Mouse (Mus musculus): Measurements from ENCODE around the gene Nrxn1. TPM values are rescaled to one million over a fixed set of nuclear protein-coding genes. Genes with fewer than 3 reads are reported as not detected.

The Nrxn1 gene
- total and polyA plus RNA-seq, 3 experiments = not detected

DNA sequence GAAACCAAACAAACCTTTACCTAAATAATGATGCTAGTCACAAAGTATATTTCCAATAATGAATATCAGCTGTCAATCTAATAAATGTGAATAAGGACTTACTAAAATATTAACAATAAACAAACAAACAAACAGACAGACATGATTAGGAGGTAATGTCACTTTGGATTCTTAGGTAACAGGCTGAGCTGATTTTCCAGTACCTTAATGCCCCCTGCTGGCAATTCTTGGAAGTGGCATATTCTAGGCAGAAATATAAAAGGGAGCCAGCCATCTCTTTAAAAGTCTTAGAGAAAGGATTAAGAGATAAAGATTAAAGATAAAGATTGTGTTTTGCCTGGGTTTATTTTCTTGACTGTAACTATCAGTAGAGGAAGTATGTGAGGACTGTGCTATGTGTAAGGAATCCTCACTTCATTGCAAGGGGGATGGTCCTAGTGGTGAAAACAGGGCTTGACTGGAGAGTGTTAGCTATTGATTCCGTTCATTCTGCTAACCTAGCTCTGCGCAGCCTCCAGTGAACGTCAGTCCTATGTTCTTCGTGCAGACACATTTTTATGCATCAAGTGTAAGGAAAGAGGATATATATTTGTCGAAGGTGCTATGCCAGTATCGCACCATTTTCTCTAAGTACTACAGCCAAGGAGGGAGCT, 591.7 kb downstream of the Nrxn1 start:
- Histone ChIP-seq H3K4me3 (ENCODE audit: control insufficient read depth in 1 of 2, insufficient read depth in 1 of 2, low read depth in 2 of 2, low read length in 2 of 2) (no peak overlapping the region), H3K4me1 (ENCODE audit: control insufficient read depth in 1 of 2, insufficient read depth in 2 of 2, low read length in 2 of 2) (no peaks in the 10 kb centered on the region), H3K27me3 (ENCODE audit: control insufficient read depth in 1 of 2, insufficient read depth in 2 of 2, low read length in 2 of 2) (no peaks in the 10 kb centered on the region), H3K36me3 (ENCODE audit: control insufficient read depth in 1 of 2, insufficient read depth in 2 of 2, low read length in 2 of 2) (no peaks in the 10 kb centered on the region), H3K9me3 (replicated peaks; ENCODE audit: insufficient read depth, low read length) (no peaks in the 10 kb centered on the region), H3K27ac (ENCODE audit: control insufficient read depth, low read depth, low read length) (no peak overlapping the region), H3K9ac (ENCODE audit: control insufficient read depth, low read depth, low read length, poor library complexity, severe bottlenecking) (no peak overlapping the region), H3K79me2 (ENCODE audit: control insufficient read depth, insufficient read depth, low read length, poor library complexity) (no peaks in the 10 kb centered on the region)
- peak; percentile 82 for TF ChIP-seq ZC3H11A (IDR thresholded peaks at IDR 0.05; ENCODE audit: low read depth, low read length)
- no peak for TF ChIP-seq EP300 (IDR thresholded peaks at IDR 0.05; ENCODE audit: low read depth in 1 of 2, low read length in 2 of 2)
- TF ChIP-seq SIN3A (IDR thresholded peaks at IDR 0.05; ENCODE audit: low read length) = no peak
- TF ChIP-seq RAD21 (IDR thresholded peaks at IDR 0.05; ENCODE audit: low read depth, low read length) = peak; percentile 90
- peak; percentile 90 for TF ChIP-seq SMC3 (IDR thresholded peaks at IDR 0.05; ENCODE audit: low read depth, low read length)
- TF ChIP-seq CTCF (IDR thresholded peaks at IDR 0.05 in 2 of 3, conservative IDR thresholded peaks at IDR 0.05 in 1 of 3; ENCODE audit: control insufficient read depth in 1 of 3, insufficient read depth in 1 of 3, low read depth in 2 of 3, low read length in 3 of 3, poor library complexity in 1 of 3, severe bottlenecking in 1 of 3) = peak; percentile 46 to 82 (median 47)
- no peak for TF ChIP-seq UBTF (IDR thresholded peaks at IDR 0.05; ENCODE audit: borderline replicate concordance, insufficient read depth, low read depth, low read length)
- TF ChIP-seq NELFE (IDR thresholded peaks at IDR 0.05; ENCODE audit: low read depth, low read length) = no peak
- TF ChIP-seq MEF2A (IDR thresholded peaks at IDR 0.05; ENCODE audit: extremely low read depth, insufficient replicate concordance, low read depth, low read length, poor library complexity, severe bottlenecking) = no peak
- DNase-seq (ENCODE audit: low read depth, low spot score) = peak; percentile 58

DNA sequence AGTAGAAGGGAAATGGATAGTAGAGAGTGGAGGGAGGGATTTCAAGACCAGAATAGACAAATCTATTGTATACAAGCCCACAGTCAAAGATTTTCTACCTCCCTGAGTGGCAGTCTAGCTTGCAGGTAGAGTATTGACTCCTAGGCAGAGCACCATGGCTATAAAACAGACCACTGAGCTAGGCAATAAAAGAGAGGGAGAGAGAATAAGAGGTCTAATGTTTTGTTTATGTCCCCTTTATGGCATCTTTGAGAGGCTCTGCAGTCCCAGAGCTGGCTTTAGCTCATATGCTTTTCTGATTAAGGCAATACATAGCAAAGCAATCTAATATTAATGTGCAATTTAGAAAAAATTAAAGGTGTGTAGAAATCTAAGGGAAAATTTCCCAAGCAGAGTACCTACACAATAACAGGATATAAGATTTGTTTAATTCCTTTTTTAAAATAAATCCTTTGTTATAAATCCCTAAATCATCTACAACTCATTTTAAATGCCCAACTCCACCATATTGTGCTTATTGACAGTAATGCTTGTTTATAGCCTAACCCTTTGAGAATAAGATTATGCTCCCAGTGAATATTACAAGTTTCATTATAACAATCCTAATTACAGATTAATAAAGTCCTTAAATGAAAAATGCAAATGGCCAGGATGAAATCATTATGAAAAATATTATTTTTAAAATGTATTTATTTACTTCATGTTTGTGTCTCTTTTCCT, 613.2 kb downstream of the Nrxn1 start:
- Histone ChIP-seq H3K79me2 (ENCODE audit: control insufficient read depth, insufficient read depth, low read length, poor library complexity) (no peaks in the 10 kb centered on the region), H3K27ac (ENCODE audit: control insufficient read depth, low read depth, low read length) (no peak overlapping the region), H3K9me3 (replicated peaks; ENCODE audit: insufficient read depth, low read length) (no peaks in the 10 kb centered on the region), H3K9ac (ENCODE audit: control insufficient read depth, low read depth, low read length, poor library complexity, severe bottlenecking) (no peak overlapping the region), H3K4me1 (ENCODE audit: control insufficient read depth in 1 of 2, insufficient read depth in 2 of 2, low read length in 2 of 2) (no peaks in the 10 kb centered on the region), H3K4me3 (ENCODE audit: control insufficient read depth in 1 of 2, insufficient read depth in 1 of 2, low read depth in 2 of 2, low read length in 2 of 2) (no peak overlapping the region), H3K27me3 (ENCODE audit: control insufficient read depth in 1 of 2, insufficient read depth in 2 of 2, low read length in 2 of 2) (no peaks in the 10 kb centered on the region), H3K36me3 (ENCODE audit: control insufficient read depth in 1 of 2, insufficient read depth in 2 of 2, low read length in 2 of 2) (no peaks in the 10 kb centered on the region)
- TF ChIP-seq TCF12 (IDR thresholded peaks at IDR 0.05; ENCODE audit: low read depth, low read length) = no peak
- TF ChIP-seq SIN3A (IDR thresholded peaks at IDR 0.05; ENCODE audit: low read length) = no peak
- no peak for TF ChIP-seq RCOR1 (IDR thresholded peaks at IDR 0.05; ENCODE audit: low read depth, low read length)
- no peak for TF ChIP-seq MAFK (IDR thresholded peaks at IDR 0.05; ENCODE audit: borderline replicate concordance, low read depth, low read length)
- TF ChIP-seq BHLHE40 (IDR thresholded peaks at IDR 0.05; ENCODE audit: borderline replicate concordance, low read depth, low read length) = no peak
- TF ChIP-seq POLR2AphosphoS5 (IDR thresholded peaks at IDR 0.05; ENCODE audit: borderline replicate concordance, low read depth, low read length) = no peak
- TF ChIP-seq ZMIZ1 (IDR thresholded peaks at IDR 0.05; ENCODE audit: low read depth, low read length) = no peak
- no peak for TF ChIP-seq POLR2A (IDR thresholded peaks at IDR 0.05; ENCODE audit: control insufficient read depth in 1 of 2, insufficient read depth in 1 of 2, low read depth in 1 of 2, low read length in 2 of 2, poor library complexity in 1 of 2)
- no peak for TF ChIP-seq ZNF384 (IDR thresholded peaks at IDR 0.05; ENCODE audit: low read depth, low read length)
- no peak for TF ChIP-seq GATA1 (IDR thresholded peaks at IDR 0.05; ENCODE audit: low read depth, low read length)
- TF ChIP-seq KAT2A (conservative IDR thresholded peaks at IDR 0.05; ENCODE audit: low read depth, low read length) = no peak
- no peak for TF ChIP-seq ELF1 (IDR thresholded peaks at IDR 0.05; ENCODE audit: low read depth, low read length)
- DNase-seq (ENCODE audit: low read depth, low spot score) = no peak

Measured in MEL (cell line).